Mouse (Mus musculus): ENCODE results near the gene Asic3. TPM values are rescaled to one million over a fixed set of nuclear protein-coding genes. Genes with fewer than 3 reads are reported as not detected.

Gene Asic3
- total RNA-seq, 2 experiments from 2014 or later = 0.12 to 0.36 TPM

GRCm38 (mm10) chr5:24423129-24424003, 10.2 kb downstream of the Asic3 start, which contains the start of the genes Cdk5 and Slc4a2:
Gene Cdk5, minus strand, starts transcription at chr5:24423530.
Gene Slc4a2, plus strand, starts transcription at chr5:24423837.
- peak; percentile 94 for DNase-seq

GRCm38 (mm10) chr5:24424004-24424781, 11.0 kb downstream of the Asic3 start:
- DNase-seq = no peak

- DNase-seq = peak; percentile 89
Measured at GRCm38 (mm10) chr5:24424861-24425411, 11.7 kb downstream of the Asic3 start.

- no peak for DNase-seq
Measured at GRCm38 (mm10) chr5:24425421-24426036, 12.3 kb downstream of the Asic3 start.

- no peak for DNase-seq
Measured at GRCm38 (mm10) chr5:24426037-24426432, 12.8 kb downstream of the Asic3 start.

- DNase-seq = no peak
Measured at GRCm38 (mm10) chr5:24426556-24427284, 13.5 kb downstream of the Asic3 start.

GRCm38 (mm10) chr5:24427285-24427633, 14.1 kb downstream of the Asic3 start:
- DNase-seq = no peak

GRCm38 (mm10) chr5:24427981-24428402, 14.8 kb downstream of the Asic3 start:
- DNase-seq = no peak

GRCm38 (mm10) chr5:24428596-24428995, 15.4 kb downstream of the Asic3 start:
- DNase-seq = no peak

- DNase-seq = no peak
Measured at GRCm38 (mm10) chr5:24433993-24434392, 20.8 kb downstream of the Asic3 start.

GRCm38 (mm10) chr5:24441187-24441586, 28.0 kb downstream of the Asic3 start:
- DNase-seq = no peak

GRCm38 (mm10) chr5:24442029-24442428, 28.8 kb downstream of the Asic3 start:
- DNase-seq = no peak

- DNase-seq = no peak
Measured at GRCm38 (mm10) chr5:24443204-24443603, 30.0 kb downstream of the Asic3 start.

- no peak for DNase-seq
Measured at GRCm38 (mm10) chr5:24443927-24444326, 30.7 kb downstream of the Asic3 start.

- peak; percentile 95 for DNase-seq
Measured at GRCm38 (mm10) chr5:24444746-24445427, 31.7 kb downstream of the Asic3 start, which contains the start of gene Fastk. Gene Fastk, minus strand, starts transcription at chr5:24445287.

- DNase-seq = no peak
Measured at GRCm38 (mm10) chr5:24445428-24446080, 32.4 kb downstream of the Asic3 start.

GRCm38 (mm10) chr5:24446630-24447029, 33.4 kb downstream of the Asic3 start:
- no peak for DNase-seq

GRCm38 (mm10) chr5:24447624-24448298, 34.6 kb downstream of the Asic3 start, which contains the start of gene Tmub1:
Gene Tmub1, minus strand, starts transcription at chr5:24447854.
- DNase-seq = peak; percentile 73

- DNase-seq = peak; percentile 87
Measured at GRCm38 (mm10) chr5:24451264-24452029, 38.3 kb downstream of the Asic3 start.
